Comparison of ENCODE assay signal across 14 mouse cellular contexts in genomic region chr6:115168921-115169320, GRCm38 (mm10). TPM values are rescaled to one million over a fixed set of nuclear protein-coding genes. Genes with fewer than 3 reads are reported as not detected.
DNase-seq lines count a peak whose midpoint lies in the region; ATAC-seq and TF ChIP-seq lines count a peak whose summit lies in the region.
"Had no signal": no experiment of that assay in that cellular context is flagged by ENCODE, and none has a peak within 500 bp of the region (broad histone marks: within the 10 kb centered on the region; RNA-seq: fewer than 3 reads in every experiment).

No protein-coding gene starts in this region.

- H3K36me3 ChIP-seq in hindbrain, postnatal 0 days (ENCODE audit: insufficient read depth, low read length) = no peaks in the 10 kb centered on the region
- no peaks in the 10 kb centered on the region for H3K36me3 ChIP-seq in hindbrain, embryonic 14.5 days (replicated peaks; ENCODE audit: control insufficient read depth, insufficient read depth)

- H3K9me3 ChIP-seq in hindbrain, postnatal 0 days (ENCODE audit: low read length) = no peaks in the 10 kb centered on the region
- H3K9me3 ChIP-seq in hindbrain, embryonic 14.5 days (ENCODE audit: control insufficient read depth, low read length) = no peaks in the 10 kb centered on the region

- 41% methylated on average over 3 of the region's 3 CpGs for WGBS in hindbrain, postnatal 0 days
- 62% methylated on average over 3 of the region's 3 CpGs for WGBS in hindbrain, embryonic 14.5 days

- no peak overlapping the region for H3K9ac ChIP-seq in hindbrain, postnatal 0 days (replicated peaks; ENCODE audit: low read length)
- H3K9ac ChIP-seq in hindbrain, embryonic 14.5 days = no peak overlapping the region

- ATAC-seq in hindbrain, postnatal 0 days = no peak
- ATAC-seq in hindbrain, embryonic 14.5 days (ENCODE audit: low FRiP score) = no peak

- no peak overlapping the region for H3K27ac ChIP-seq in hindbrain, postnatal 0 days
- H3K27ac ChIP-seq in hindbrain, embryonic 14.5 days = no peak overlapping the region

- H3K4me3 ChIP-seq in hindbrain, postnatal 0 days (ENCODE audit: low read length) = no peak overlapping the region
- H3K4me3 ChIP-seq in hindbrain, embryonic 14.5 days (replicated peaks; ENCODE audit: low read length) = no peak overlapping the region

- H3K4me1 ChIP-seq in hindbrain, postnatal 0 days (ENCODE audit: insufficient read depth, low read length) = no peaks in the 10 kb centered on the region
- H3K4me1 ChIP-seq in hindbrain, embryonic 14.5 days (replicated peaks; ENCODE audit: control insufficient read depth, insufficient read depth, low read length) = peaks cover 13% of the 10 kb centered on the region; the same call in 1 of the 2 replicates

- TF ChIP-seq CTCF in hindbrain, postnatal 0 days (IDR thresholded peaks at IDR 0.05; ENCODE audit: low read depth) = no peak

- DNase-seq in hindbrain, postnatal 0 days (ENCODE audit: low spot score) = peak; percentile 54
- DNase-seq in hindbrain, embryonic 14.5 days (ENCODE audit: low spot score) = no peak
- peak; percentile 78 to 91 for DNase-seq in cerebellum, adult 18-20 months
- DNase-seq in layer of hippocampus, adult 18-20 months (ENCODE audit: low spot score in 2 of 2) = peak; percentile 84 to 93
- peak; percentile 68 to 82 for DNase-seq in right cerebral cortex, postnatal 10 days (ENCODE audit: low spot score in 2 of 2)
- DNase-seq in thymus, postnatal 10 days (ENCODE audit: low spot score in 2 of 2) = no peak
- DNase-seq in embryo, embryonic 11 days = no peak
- DNase-seq in thymus, adult 18-20 months = no peak
- DNase-seq: heart, postnatal 4 days; lung, adult 18-20 months had no signal

- H3K27me3 ChIP-seq in hindbrain, postnatal 0 days (ENCODE audit: insufficient read depth, low read length) = no peaks in the 10 kb centered on the region
- no peaks in the 10 kb centered on the region for H3K27me3 ChIP-seq in hindbrain, embryonic 14.5 days (ENCODE audit: control insufficient read depth, insufficient read depth, low read length)

- H3K4me2 ChIP-seq in hindbrain, postnatal 0 days (ENCODE audit: low read depth, low read length) = no peak overlapping the region
- H3K4me2 ChIP-seq in hindbrain, embryonic 14.5 days (replicated peaks) = no peak overlapping the region

RNA-seq across cellular contexts. Expression of gene Syn2, which starts 34.2 kb away (rescaled TPM):
- 128 and 129 TPM in 2 replicates for total RNA-seq in hindbrain, postnatal 0 days (2014; rRNA removed)
- 90.2 and 94.7 TPM in 2 replicates for polyA plus RNA-seq in hindbrain, postnatal 0 days (2015; fragmentation: Nextera tagmentation; extraction: Ambion mirVana)
- 65.1 and 90.7 TPM in 2 replicates for polyA plus RNA-seq in hindbrain, embryonic 14.5 days (2014; fragmentation: Nextera tagmentation; extraction: Ambion mirVana)
- total RNA-seq in layer of hippocampus, adult 18-20 months (2021) = 100 to 1,000 TPM; 579 to 589 TPM

RNA-seq across cellular contexts. Expression of gene Gm17482, which starts 58.2 kb away (rescaled TPM):
- total RNA-seq in hindbrain, postnatal 0 days (2014; rRNA removed) = not detected in 2 replicates
- polyA plus RNA-seq in hindbrain, postnatal 0 days (2015; fragmentation: Nextera tagmentation; extraction: Ambion mirVana) = not detected in 2 replicates
- not detected in 2 replicates for polyA plus RNA-seq in hindbrain, embryonic 14.5 days (2014; fragmentation: Nextera tagmentation; extraction: Ambion mirVana)
- total RNA-seq in layer of hippocampus, adult 18-20 months (2021) = not detected
- total RNA-seq: gastrocnemius, adult 18-20 months; heart, postnatal 4 days had no signal
- polyA plus RNA-seq: cortical plate, adult 2 months; large intestine, adult 2 months; thymus, postnatal 0 days had no signal

Comparison
In these comparisons a context has a peak if more than half of its experiments do, and no peak if none do; other contexts are left out.
1. DNase-seq: peak in hindbrain, postnatal 0 days (single experiment), cerebellum, adult 18-20 months (2 of 2), layer of hippocampus, adult 18-20 months (2 of 2) and right cerebral cortex, postnatal 10 days (2 of 2); none in hindbrain, embryonic 14.5 days (single experiment), thymus, postnatal 10 days (0 of 2), embryo, embryonic 11 days (single experiment) and thymus, adult 18-20 months (0 of 2).